Mouse (Mus musculus): ENCODE results near the gene Armt1. TPM values are rescaled to one million over a fixed set of nuclear protein-coding genes. Genes with fewer than 3 reads are reported as not detected.
A peak's percentile ranks its signal among the peaks of the same experiment; 100 is the strongest.

The Armt1 gene
- polyA plus RNA-seq, 1 experiment from 2014 or later, result 32.6 TPM

DNA sequence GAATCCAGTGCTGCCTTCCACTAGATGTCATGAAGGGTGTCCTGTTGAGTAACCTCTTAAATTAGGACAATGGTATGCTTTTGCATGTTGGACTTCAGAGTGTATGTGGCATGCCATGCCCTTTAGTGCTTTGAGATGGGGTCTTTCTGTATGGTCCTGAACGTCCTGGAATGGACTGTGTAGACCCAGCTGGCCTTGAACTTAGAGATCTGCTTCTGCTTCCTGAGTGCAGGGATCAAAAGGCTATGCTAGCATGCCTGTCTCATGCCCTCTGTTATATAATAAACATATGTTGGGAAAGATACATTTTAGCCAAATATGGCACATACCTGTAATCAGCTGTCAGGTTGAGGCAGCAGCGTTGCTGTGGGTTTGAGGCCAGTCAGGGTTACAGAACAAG lies 41.7 kb upstream of the Armt1 start:
- ATAC-seq (replicated peaks; ENCODE audit: low FRiP score) (no peak), DNase-seq (ENCODE audit: low spot score) (no peak)
- 81% methylated on average over 2 of the region's 2 CpGs for WGBS
- no peak overlapping the region for H3K4me3 ChIP-seq (ENCODE audit: low read depth, low read length)
- H3K27ac ChIP-seq (ENCODE audit: low read depth, low read length), result no peak overlapping the region
- no peak overlapping the region for H3K4me2 ChIP-seq (ENCODE audit: low read depth, low read length, severe bottlenecking)
- H3K4me1 ChIP-seq (replicated peaks; ENCODE audit: control insufficient read depth, insufficient read depth, low read length), result peaks cover 13% of the 10 kb centered on the region
- no peaks in the 10 kb centered on the region for H3K27me3 ChIP-seq (ENCODE audit: control insufficient read depth, insufficient read depth, low read length)
- no peaks in the 10 kb centered on the region for H3K36me3 ChIP-seq (ENCODE audit: control insufficient read depth, insufficient read depth, low read length)
- no peak overlapping the region for H3K9ac ChIP-seq (ENCODE audit: low read length)
- H3K9me3 ChIP-seq (ENCODE audit: control insufficient read depth, low read length), result no peaks in the 10 kb centered on the region

DNA sequence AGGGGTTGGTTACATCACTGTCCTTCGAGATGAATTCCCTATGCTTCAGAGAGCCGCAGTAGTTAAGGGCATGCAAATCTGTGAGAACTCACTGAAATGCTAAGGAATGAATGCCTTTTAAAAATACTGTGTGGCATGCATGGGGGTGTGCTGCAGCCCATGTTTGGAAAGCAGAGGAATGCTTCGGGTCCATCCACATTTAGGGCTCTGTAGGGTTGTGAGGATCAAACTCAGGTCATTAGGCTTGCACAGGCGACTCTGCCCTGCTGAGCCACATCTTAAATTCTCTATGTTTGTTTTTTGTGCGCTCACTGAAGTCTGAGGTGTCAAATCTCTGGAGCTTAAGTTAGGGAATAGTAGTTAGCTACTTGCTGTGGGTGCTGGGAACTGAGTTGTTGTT lies 41.2 kb upstream of the Armt1 start:
- no peaks in the 10 kb centered on the region for H3K27me3 ChIP-seq (ENCODE audit: control insufficient read depth, insufficient read depth, low read length)
- ATAC-seq (replicated peaks; ENCODE audit: low FRiP score) (no peak), DNase-seq (ENCODE audit: low spot score) (no peak)
- 75% methylated on average over 5 of the region's 5 CpGs for WGBS
- peaks cover 13% of the 10 kb centered on the region for H3K4me1 ChIP-seq (replicated peaks; ENCODE audit: control insufficient read depth, insufficient read depth, low read length)
- no peaks in the 10 kb centered on the region for H3K36me3 ChIP-seq (ENCODE audit: control insufficient read depth, insufficient read depth, low read length)
- H3K9me3 ChIP-seq (ENCODE audit: control insufficient read depth, low read length), result no peaks in the 10 kb centered on the region
- H3K4me3 ChIP-seq (ENCODE audit: low read depth, low read length), result no peak overlapping the region
- no peak overlapping the region for H3K27ac ChIP-seq (ENCODE audit: low read depth, low read length)
- no peak overlapping the region for H3K9ac ChIP-seq (ENCODE audit: low read length)
- H3K4me2 ChIP-seq (ENCODE audit: low read depth, low read length, severe bottlenecking), result no peak overlapping the region

DNA sequence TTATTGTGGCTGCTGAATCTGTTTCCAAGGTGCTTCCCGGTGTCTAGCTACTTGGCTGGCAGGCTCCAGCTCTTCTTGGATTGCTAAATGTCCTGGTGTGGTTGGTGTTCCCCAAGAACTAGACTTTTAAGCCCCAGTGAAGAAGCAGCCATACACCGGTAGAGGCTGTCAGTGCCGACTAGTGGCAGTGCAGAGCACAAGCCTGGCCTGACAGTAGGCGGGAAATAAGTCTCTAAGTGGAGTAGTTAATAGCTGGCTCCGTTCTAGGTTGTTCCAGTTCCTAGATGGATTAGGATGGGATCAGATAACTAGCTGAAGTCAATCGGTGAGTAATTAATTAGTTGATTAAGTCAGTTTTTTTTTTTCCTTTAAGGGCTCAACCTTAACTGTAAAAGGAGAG lies 40.4 kb upstream of the Armt1 start:
- Histone ChIP-seq H3K4me3 (ENCODE audit: low read depth, low read length) (no peak overlapping the region), H3K4me2 (ENCODE audit: low read depth, low read length, severe bottlenecking) (no peak overlapping the region), H3K27ac (ENCODE audit: low read depth, low read length) (no peak overlapping the region), H3K27me3 (ENCODE audit: control insufficient read depth, insufficient read depth, low read length) (no peaks in the 10 kb centered on the region), H3K9ac (ENCODE audit: low read length) (no peak overlapping the region), H3K36me3 (ENCODE audit: control insufficient read depth, insufficient read depth, low read length) (no peaks in the 10 kb centered on the region), H3K9me3 (ENCODE audit: control insufficient read depth, low read length) (no peaks in the 10 kb centered on the region), H3K4me1 (replicated peaks; ENCODE audit: control insufficient read depth, insufficient read depth, low read length) (peaks cover 13% of the 10 kb centered on the region)
- WGBS, result 74% methylated on average over 6 of the region's 6 CpGs
- no peak for ATAC-seq (replicated peaks; ENCODE audit: low FRiP score)
- no peak for DNase-seq (ENCODE audit: low spot score)

DNA sequence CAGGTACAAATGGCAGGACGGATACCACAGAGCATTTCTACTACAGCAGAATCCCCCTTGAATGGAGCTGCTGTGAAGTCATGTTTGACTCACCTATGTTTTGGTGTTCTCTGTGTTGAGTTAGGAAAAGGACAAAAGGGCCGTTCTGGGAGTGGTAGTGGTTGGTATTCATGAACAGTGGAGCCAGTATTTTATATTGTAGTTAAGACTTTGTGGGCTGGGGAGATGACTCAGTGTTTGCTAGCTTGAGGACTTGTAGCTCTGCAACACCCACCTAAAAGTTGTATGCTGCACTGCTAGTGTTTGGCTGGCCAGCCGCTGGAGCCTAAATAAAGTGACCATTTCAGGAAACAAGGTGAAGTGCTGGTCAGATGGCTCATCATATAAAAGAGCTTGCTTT lies 36.9 kb upstream of the Armt1 start:
- no peak overlapping the region for H3K9ac ChIP-seq (ENCODE audit: low read length)
- no peak overlapping the region for H3K4me3 ChIP-seq (ENCODE audit: low read depth, low read length)
- no peak overlapping the region for H3K27ac ChIP-seq (ENCODE audit: low read depth, low read length)
- WGBS, result 93% methylated on average over 3 of the region's 3 CpGs
- H3K4me1 ChIP-seq (replicated peaks; ENCODE audit: control insufficient read depth, insufficient read depth, low read length), result no peaks in the 10 kb centered on the region
- no peaks in the 10 kb centered on the region for H3K9me3 ChIP-seq (ENCODE audit: control insufficient read depth, low read length)
- ATAC-seq (replicated peaks; ENCODE audit: low FRiP score), result no peak
- no peak for DNase-seq (ENCODE audit: low spot score)
- H3K27me3 ChIP-seq (ENCODE audit: control insufficient read depth, insufficient read depth, low read length), result no peaks in the 10 kb centered on the region
- no peak overlapping the region for H3K4me2 ChIP-seq (ENCODE audit: low read depth, low read length, severe bottlenecking)
- no peaks in the 10 kb centered on the region for H3K36me3 ChIP-seq (ENCODE audit: control insufficient read depth, insufficient read depth, low read length)

DNA sequence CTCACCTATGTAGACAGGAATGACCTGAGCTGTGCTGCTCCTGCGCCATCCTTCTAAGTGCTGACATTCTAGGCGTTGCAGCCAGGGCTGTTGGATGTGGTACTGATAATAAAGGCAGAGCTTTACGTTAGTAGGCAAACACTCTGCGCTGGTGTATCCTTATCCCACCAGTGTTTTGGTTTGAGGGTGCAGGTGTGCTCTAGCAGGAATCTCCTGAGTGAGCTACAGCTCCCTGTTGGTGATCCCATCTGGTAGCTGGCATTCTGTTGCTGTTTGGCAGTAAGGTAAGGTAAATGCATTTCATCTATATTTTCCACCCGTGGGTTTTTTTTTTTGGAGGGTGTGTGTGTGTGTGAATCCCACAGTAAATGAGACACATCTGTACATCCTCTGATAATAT lies 34.2 kb upstream of the Armt1 start:
- Histone ChIP-seq H3K9me3 (ENCODE audit: control insufficient read depth, low read length) (no peaks in the 10 kb centered on the region), H3K4me3 (ENCODE audit: low read depth, low read length) (no peak overlapping the region), H3K27ac (ENCODE audit: low read depth, low read length) (no peak overlapping the region), H3K27me3 (ENCODE audit: control insufficient read depth, insufficient read depth, low read length) (no peaks in the 10 kb centered on the region), H3K4me2 (ENCODE audit: low read depth, low read length, severe bottlenecking) (no peak overlapping the region), H3K9ac (ENCODE audit: low read length) (no peak overlapping the region), H3K36me3 (ENCODE audit: control insufficient read depth, insufficient read depth, low read length) (no peaks in the 10 kb centered on the region), H3K4me1 (replicated peaks; ENCODE audit: control insufficient read depth, insufficient read depth, low read length) (no peaks in the 10 kb centered on the region)
- no peak for DNase-seq (ENCODE audit: low spot score)
- ATAC-seq (replicated peaks; ENCODE audit: low FRiP score), result no peak
- 91% methylated on average over 5 of the region's 5 CpGs for WGBS

DNA sequence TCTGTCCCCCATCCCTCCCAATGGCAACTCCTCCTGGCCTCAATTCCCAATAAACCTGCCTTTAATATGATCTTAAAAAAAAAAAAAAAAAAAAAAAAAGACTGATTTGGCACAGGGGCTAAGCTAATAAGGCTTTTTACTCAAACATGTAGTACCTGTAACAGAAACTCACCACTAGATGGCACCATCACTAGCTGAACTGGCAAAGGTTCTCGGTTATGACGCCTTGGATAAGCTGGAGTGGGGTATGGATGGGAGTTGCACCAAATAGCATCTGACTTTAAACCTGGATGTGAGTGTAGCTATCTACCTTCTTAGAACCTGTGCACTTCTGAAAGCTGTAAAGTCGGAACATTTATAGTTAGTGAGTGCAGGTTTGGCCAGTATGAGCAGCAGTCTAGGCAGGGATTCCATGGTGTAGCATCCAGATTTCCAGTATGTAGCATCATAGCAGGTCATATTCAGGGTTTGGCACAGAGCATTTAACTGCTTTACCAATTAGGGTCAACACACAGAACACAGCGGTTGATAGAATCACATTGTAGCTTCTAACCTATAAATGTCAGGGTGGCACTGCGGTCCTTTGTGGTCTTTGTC lies 27.3 kb upstream of the Armt1 start:
- H3K4me3 ChIP-seq (ENCODE audit: low read depth, low read length), result no peak overlapping the region
- WGBS, result 67% methylated on average over 5 of the region's 5 CpGs
- no peaks in the 10 kb centered on the region for H3K27me3 ChIP-seq (ENCODE audit: control insufficient read depth, insufficient read depth, low read length)
- no peak overlapping the region for H3K27ac ChIP-seq (ENCODE audit: low read depth, low read length)
- peaks cover 3% of the 10 kb centered on the region; the same call in 1 of the 2 replicates for H3K36me3 ChIP-seq (ENCODE audit: control insufficient read depth, insufficient read depth, low read length)
- H3K4me1 ChIP-seq (replicated peaks; ENCODE audit: control insufficient read depth, insufficient read depth, low read length), result no peaks in the 10 kb centered on the region
- DNase-seq (ENCODE audit: low spot score), result no peak
- no peaks in the 10 kb centered on the region for H3K9me3 ChIP-seq (ENCODE audit: control insufficient read depth, low read length)
- no peak overlapping the region for H3K9ac ChIP-seq (ENCODE audit: low read length)
- ATAC-seq (replicated peaks; ENCODE audit: low FRiP score), result peak; percentile 75
- H3K4me2 ChIP-seq (ENCODE audit: low read depth, low read length, severe bottlenecking), result no peak overlapping the region

DNA sequence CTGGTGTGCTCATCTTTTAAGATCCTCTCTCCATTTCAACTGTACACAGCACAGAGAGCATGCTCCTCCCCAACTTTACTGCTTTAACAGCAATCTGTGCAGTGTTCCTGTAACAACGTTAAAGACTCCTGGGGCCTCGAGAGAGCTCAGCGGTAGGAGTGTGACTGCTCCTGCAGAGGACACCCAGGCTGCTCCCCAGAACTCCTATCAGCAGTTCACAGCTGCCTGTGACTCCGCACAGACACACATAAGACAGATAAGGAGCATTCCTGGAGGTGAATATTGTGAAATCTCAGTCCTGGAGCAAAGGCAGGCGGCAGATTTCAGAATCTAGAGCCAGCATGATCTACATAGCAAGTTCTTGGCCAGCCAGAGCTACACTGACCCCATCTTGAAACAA lies 26.8 kb upstream of the Armt1 start:
- Histone ChIP-seq H3K36me3 (ENCODE audit: control insufficient read depth, insufficient read depth, low read length) (peaks cover 3% of the 10 kb centered on the region; the same call in 1 of the 2 replicates), H3K4me2 (ENCODE audit: low read depth, low read length, severe bottlenecking) (no peak overlapping the region), H3K4me1 (replicated peaks; ENCODE audit: control insufficient read depth, insufficient read depth, low read length) (no peaks in the 10 kb centered on the region), H3K4me3 (ENCODE audit: low read depth, low read length) (no peak overlapping the region), H3K9ac (ENCODE audit: low read length) (no peak overlapping the region), H3K27me3 (ENCODE audit: control insufficient read depth, insufficient read depth, low read length) (no peaks in the 10 kb centered on the region), H3K9me3 (ENCODE audit: control insufficient read depth, low read length) (no peaks in the 10 kb centered on the region), H3K27ac (ENCODE audit: low read depth, low read length) (no peak overlapping the region)
- DNase-seq (ENCODE audit: low spot score) (no peak), ATAC-seq (replicated peaks; ENCODE audit: low FRiP score) (no peak)
- 92% methylated on average over 5 of the region's 5 CpGs for WGBS

DNA sequence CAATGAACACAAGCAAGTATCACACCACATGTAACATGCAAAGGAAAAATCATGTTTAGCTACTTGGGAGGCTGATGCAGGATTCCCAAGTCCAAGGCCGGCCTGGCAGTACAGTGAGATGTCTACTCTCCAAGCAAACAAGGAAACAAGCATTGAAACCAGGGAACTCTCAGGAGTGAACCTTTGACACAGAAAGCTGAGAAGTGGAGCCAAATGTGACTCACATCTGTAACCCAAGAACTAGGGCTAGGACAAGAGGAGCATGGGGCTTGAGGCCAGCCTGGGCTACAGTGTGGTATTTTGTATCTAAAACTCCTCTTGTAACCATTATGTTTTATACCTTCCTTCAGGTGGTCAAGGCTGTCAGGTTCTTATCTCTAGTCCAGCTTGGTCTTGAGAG lies 25.1 kb upstream of the Armt1 start:
- WGBS, result 90% methylated on average over 1 of the region's 1 CpGs

DNA sequence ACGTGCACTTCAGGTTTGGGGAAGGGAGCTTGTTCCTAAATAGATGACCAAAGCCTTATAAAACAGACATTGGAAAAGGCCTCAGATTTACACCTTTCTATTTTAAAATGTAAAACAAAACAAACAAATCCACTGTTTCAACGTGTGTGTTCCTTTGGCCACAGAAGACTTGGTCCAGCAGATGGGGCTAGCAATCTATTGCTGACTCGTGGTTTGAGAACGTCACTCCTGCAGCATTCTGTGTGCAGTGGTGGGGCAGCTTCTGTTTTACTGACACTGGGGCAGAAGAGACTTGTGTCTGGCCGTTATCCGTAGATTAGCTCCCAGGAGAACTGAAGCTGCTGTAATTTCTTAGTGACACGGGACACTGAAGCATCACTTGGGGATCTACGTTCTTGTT lies 7.0 kb upstream of the Armt1 start:
- DNase-seq (ENCODE audit: low spot score), result no peak
- Histone ChIP-seq H3K9ac (ENCODE audit: low read length) (no peak overlapping the region), H3K36me3 (ENCODE audit: control insufficient read depth, insufficient read depth, low read length) (no peaks in the 10 kb centered on the region; the same call in 1 of the 2 replicates), H3K4me1 (replicated peaks; ENCODE audit: control insufficient read depth, insufficient read depth, low read length) (no peaks in the 10 kb centered on the region), H3K4me2 (ENCODE audit: low read depth, low read length, severe bottlenecking) (no peak overlapping the region), H3K4me3 (ENCODE audit: low read depth, low read length) (no peak overlapping the region), H3K9me3 (ENCODE audit: control insufficient read depth, low read length) (no peaks in the 10 kb centered on the region), H3K27ac (ENCODE audit: low read depth, low read length) (no peak overlapping the region), H3K27me3 (ENCODE audit: control insufficient read depth, insufficient read depth, low read length) (no peaks in the 10 kb centered on the region)
- no peak for ATAC-seq (replicated peaks; ENCODE audit: low FRiP score)
- 86% methylated on average over 8 of the region's 8 CpGs for WGBS

More for the DNA sequence above, 25.1 kb upstream of the Armt1 start:
- ATAC-seq (replicated peaks; ENCODE audit: low FRiP score) (no peak), DNase-seq (ENCODE audit: low spot score) (no peak)
- Histone ChIP-seq H3K9me3 (ENCODE audit: control insufficient read depth, low read length) (no peaks in the 10 kb centered on the region), H3K36me3 (ENCODE audit: control insufficient read depth, insufficient read depth, low read length) (peaks cover 3% of the 10 kb centered on the region; the same call in 1 of the 2 replicates), H3K27ac (ENCODE audit: low read depth, low read length) (no peak overlapping the region), H3K27me3 (ENCODE audit: control insufficient read depth, insufficient read depth, low read length) (no peaks in the 10 kb centered on the region), H3K4me1 (replicated peaks; ENCODE audit: control insufficient read depth, insufficient read depth, low read length) (no peaks in the 10 kb centered on the region), H3K4me3 (ENCODE audit: low read depth, low read length) (no peak overlapping the region), H3K9ac (ENCODE audit: low read length) (no peak overlapping the region), H3K4me2 (ENCODE audit: low read depth, low read length, severe bottlenecking) (no peak overlapping the region)

Measured in forebrain, embryonic 11.5 days (tissue).